Mouse (Mus musculus) left cerebral cortex, adult 18-20 months (tissue): Measurements from ENCODE around the gene Vmn1r163. TPM values are rescaled to one million over a fixed set of nuclear protein-coding genes. Genes with fewer than 3 reads are reported as not detected.
"Not testable (repeated sequence)": the region's sequence is repeated elsewhere in the genome, so short reads cannot be mapped to it uniquely, and the experiment has no call there.

Experiments
- DNase-seq, 2 experiments: peaks; one replicate each; pipeline ENCODE4 v3.0.0; 2021 to 2022; ENCODE audit warnings: low spot score in 2 of 2, mixed read lengths in 1 of 2
- long read RNA-seq, 2 experiments: library from polyadenylated mRNA; stranded (forward); transcript quantifications; one replicate each; pipeline ENCODE4 v2.0.0; 2021
- total RNA-seq, 2 experiments: library from RNA; stranded (reverse); gene quantifications; 2 replicates each; pipeline ENCODE4 v1.2.3; 2021

The Vmn1r163 gene
- total RNA-seq: not detected
- long read RNA-seq, experiment 1: 0 reads
- long read RNA-seq, experiment 2: 0 reads

DNA sequence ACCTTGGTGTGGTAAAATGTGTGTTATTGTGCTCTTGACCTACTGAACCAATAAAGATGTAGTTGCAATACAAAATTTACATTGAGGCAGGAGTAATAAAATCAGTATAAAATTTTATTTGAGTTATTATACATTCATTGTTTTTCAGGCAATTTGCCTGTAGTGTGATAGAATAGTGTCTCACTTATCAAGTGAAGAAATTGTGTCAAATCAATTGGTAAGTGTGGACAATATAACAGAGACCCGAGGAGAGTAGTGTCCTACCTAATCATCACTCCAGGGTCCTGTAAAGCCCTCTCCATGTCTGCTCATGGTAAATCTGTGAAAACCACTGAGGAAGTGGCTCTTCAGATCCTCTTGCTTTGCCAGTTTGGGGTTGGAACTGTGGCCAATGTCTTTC, at the start of gene Vmn1r163:
Gene Vmn1r163 (plus strand): TSS at position 301 of the 400 bp plus-strand sequence.
- not testable (repeated sequence) for DNase-seq

DNA sequence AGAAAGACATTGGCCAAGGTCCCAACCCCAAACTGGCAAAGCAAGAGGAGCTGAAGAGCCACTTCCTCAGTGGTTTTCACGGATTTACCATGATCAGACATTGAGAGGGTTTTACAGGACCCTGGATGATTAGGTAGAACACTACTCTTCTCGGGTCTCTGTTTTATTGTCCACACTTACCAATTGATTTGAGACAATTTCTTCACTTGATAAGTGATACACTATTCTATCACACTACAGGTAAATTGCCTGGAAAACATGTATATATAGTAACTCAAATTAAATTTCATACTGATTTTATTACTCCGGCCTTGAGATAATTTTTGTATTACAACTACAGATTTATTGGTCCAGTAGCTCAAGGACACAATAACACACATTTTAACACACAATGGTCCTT, 35.5 kb upstream of the Vmn1r163 start, which contains the start of gene Gm4216:
Gene Gm4216 (minus strand): TSS at position 101 of the 400 bp plus-strand sequence.
- not testable (repeated sequence) for DNase-seq

DNA sequence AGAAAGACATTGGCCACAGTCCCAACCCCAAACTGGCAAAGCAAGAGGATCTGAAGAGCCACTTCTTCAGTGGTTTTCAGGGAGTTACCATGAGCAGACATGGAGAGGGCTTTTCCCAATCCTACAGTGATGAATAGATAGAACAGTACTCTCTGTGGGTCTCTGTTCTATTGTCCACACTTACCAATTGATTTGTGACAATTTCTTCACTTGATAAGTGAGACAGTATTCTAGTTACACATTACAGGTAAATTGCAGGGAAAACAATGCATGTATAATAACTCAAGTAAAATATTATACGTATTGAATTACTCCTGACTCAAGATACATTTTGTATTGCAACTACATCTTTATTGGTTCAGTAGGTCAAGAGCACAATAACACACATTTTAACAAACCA, 12.0 kb downstream of the Vmn1r163 start, which contains the start of gene Gm8720:
Gene Gm8720 (minus strand): TSS at position 101 of the 400 bp plus-strand sequence.
- DNase-seq: not testable (repeated sequence)

Other genes starting within 250 kb of the Vmn1r163 start
- gene Vmn1r159, start 211.9 kb upstream of the Vmn1r163 start, total RNA-seq: not detected
- not detected for gene Vmn1r160, start 184.3 kb upstream of the Vmn1r163 start, total RNA-seq
- not detected for gene Gm4214, start 70.9 kb upstream of the Vmn1r163 start, total RNA-seq
- not detected for gene Gm4216, start 35.6 kb upstream of the Vmn1r163 start, total RNA-seq
- not detected for gene Gm8720, start 11.9 kb downstream of the Vmn1r163 start, total RNA-seq
- not detected for gene Gm10662, start 88.9 kb downstream of the Vmn1r163 start, total RNA-seq
- not detected for gene Vmn1r165, start 161.8 kb downstream of the Vmn1r163 start, total RNA-seq
- not detected for gene Vmn1r166, start 196.1 kb downstream of the Vmn1r163 start, total RNA-seq
- gene Gm6902, start 223.4 kb downstream of the Vmn1r163 start, total RNA-seq: not detected
- not detected for gene Nlrp4e, start 245.7 kb downstream of the Vmn1r163 start, total RNA-seq